Mouse (Mus musculus) layer of hippocampus, postnatal 36 days (tissue): ENCODE data around the gene Isx. TPM values are rescaled to one million over a fixed set of nuclear protein-coding genes. Genes with fewer than 3 reads are reported as not detected.

ENCODE experiments used
- DNase-seq, 2 experiments: peaks; one replicate each; pipeline ENCODE4 v3.0.0; 2022
- total RNA-seq, 2 experiments: library from RNA; stranded (reverse); gene quantifications; 2 replicates each; pipeline ENCODE4 v1.2.3; 2021

Gene Isx
- not detected for total RNA-seq

DNA sequence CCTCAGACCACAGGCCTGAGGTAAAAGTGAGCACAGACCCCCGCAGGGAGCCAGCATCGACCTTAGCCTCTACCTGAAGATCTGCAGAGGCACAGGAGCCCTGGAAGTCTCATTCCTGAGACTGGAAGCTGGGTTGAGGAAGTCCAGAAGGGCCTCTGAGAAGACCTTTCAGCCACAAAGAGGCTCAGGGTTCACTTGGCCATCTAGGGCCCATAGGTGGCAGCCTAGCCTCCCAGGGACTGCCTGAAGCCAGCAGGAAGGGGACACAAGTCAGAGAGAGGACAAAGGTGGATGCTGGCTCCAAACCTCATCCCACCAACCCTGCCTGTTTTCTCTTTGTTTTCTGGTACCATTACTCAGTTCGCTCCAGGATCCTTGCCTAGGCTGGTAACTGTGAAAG lies at the start of gene Isx:
Gene Isx, plus strand, starts transcription at position 234 of the 400 bp plus-strand sequence.
- no peak for DNase-seq

DNA sequence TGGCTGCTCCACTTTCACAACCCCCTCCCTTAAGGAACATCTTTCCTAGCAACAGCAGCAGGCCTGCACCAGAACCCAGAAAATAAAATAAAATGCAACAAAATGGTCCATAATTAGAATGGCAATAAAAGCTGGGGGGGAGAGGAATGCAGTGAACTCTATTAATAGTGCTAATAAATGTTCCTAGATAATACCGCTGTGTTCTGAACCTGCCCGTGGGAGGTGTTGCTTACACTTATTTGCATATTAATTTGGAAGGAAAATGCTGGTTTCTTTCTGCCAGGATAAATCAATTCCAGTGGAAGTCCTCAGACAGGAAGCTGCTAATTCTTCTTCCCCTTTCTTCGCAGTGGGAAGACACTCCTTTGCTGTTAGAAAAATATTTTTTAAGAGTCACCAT lies 45.3 kb upstream of the Isx start:
- peak; percentile 18 to 32 for DNase-seq

DNA sequence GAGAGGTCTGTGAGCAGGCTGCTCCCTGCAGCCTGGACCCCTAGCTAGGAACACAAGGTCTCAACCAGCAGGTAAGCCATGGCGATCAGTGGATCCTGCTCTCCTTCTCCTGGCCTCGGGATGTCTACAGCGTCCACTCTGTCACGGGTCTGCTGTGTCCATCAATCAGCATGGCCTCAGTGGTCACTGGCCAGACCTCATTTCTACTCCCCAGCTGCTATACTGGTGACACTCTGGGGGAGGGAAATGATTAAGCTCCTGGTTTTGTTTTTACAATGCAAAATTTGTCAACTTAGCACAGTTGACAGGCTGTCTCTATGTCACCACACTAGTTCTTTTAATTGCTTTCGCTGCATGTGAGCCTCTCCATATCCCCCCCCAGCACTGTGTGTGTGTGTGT lies 41.7 kb upstream of the Isx start:
- no peak for DNase-seq

DNA sequence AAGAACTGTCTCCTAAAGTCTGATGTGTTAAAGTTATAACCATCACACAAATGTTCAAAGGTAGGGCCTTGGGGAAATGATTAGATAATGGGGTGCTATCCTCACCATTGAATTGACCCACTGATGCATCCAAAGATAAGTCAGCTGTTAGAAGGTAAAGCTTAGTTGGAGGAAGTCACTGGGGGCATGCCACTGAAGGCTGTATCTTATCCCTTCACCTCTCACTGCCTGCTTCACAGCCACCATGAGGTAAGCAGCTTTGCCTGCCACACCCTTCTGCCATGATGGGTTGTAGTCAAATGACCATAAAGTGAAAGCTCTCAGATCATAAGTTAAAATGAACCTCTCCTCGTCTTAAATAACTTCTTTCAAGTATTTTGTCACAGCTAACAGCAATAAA lies 38.7 kb upstream of the Isx start:
- DNase-seq: no peak

DNA sequence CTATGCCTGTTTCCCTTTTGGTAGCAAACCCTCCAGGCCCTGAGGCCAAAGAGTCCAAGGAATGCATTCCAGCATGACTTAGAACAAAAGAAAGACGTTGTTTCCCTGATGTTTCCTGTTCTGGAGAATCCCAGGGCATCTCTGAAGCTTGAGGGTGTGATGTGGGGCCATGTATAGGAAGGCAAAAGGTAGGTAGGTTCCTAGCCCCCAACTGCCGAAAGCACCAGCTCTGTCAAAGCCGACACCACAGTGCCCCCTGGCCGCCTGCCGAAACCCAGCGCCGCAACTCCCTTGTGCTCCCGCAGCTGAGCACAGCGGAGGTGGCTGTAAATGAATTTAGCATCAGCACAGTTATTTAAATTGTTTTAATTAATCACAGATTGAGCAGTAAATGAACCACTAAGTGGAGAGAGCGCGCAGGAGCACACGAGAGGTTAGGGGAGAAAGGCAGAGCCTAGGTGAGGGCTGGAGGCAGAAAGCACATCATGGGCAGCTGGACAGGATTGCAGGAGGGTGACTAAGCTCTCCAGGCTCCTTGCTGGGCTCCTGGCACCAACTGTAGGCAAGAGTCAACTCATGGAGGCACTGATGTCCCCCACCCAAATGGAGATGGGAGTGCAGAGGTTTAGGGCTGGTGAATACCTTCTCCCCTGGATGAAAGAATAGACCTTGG lies 25.5 kb upstream of the Isx start:
- DNase-seq: peak; percentile 41 to 45

DNA sequence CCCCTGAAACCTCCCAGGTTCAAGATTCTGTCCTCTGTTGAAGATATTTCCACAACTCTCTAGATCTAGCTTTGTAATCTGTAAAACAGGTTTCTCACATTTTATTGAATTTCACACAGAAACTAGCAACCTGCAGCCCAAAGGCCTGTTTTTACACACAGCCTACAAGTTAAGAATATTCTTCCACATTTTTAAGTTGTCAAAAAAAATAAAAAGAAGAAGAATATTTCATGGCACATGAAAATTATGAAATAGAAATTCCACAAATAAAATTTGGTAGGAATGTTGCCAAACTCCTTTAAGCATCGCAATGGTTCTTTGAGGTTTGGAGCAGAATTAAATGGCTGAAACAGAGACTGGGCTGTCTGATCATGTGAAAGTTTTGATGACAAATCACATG lies 24.3 kb upstream of the Isx start:
- no peak for DNase-seq

DNA sequence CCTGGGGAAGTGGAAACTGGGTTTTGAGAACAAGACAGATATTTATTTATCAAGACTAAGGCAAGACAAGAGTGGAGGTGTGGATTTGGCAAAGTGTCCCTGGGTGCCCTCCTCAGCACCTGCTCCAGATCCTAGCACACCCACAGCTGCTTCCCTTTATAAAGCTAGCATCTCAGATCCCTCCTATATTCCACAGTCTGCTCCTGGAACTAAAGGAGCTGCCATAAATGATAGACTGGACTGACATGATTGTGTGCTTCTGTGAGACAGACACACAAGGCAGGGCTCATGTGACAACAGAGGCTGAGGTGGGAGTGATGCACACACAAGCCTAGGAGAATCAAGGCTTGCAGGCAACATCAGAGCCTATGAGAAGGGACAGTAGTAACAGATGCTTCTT lies 22.0 kb upstream of the Isx start:
- no peak for DNase-seq

DNA sequence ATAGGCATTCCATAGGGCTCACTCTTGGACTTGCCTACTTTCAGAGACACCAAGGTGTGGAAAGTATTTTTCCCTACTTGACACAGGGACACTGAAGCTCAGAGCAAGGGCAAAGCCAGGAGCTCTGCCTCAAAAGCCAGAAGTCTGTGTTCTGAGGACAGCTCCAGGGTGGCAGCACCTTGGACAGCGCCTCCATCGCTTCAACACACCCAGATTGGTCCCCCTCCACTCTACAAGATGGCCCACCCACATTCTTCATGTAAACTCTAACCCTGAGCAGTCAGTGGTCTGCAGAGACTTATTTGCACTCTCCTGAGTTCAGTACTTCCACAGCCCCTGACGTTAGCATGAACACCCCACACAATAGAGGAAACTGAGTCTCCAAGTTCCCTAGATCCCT lies 21.1 kb upstream of the Isx start:
- DNase-seq: no peak

DNA sequence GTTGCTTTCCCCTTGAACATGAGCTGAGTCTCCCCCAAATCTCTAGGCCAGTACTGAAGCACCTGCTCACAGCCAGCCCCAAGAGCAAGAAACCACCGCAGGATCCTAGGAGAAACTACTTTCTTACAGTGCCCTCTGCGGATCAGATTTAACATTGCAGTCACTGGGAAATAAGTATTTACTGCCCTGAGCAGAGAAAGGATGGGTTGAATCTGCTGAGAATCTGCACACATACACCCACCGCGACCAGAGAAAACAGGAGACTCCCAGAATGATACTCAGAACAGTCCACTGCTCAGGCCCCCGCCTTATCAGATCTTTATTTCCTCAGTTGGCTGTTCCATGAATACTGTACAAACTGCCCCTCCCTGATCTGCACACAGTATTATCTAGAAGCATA lies 19.5 kb upstream of the Isx start:
- peak; percentile 28 to 37 for DNase-seq

DNA sequence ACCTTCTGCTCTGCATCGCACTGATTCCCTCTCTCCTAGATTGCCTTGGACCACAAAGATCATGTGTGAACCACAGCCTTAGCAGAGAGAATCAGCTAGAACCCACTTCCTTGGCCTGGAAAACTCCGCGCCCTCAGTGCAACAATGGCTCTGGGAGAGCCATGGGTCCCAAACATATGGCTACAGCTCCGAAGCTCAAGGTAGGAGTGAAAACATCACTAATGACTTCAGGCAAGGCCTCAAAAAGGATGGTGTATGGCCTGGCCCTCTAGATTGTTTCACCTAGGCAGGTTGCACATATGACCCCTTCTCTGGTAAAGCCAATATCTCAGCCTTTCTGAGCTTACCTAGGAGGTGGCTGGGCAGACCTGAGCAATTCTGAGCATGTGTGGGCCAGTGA lies 18.2 kb upstream of the Isx start:
- DNase-seq: no peak

DNA sequence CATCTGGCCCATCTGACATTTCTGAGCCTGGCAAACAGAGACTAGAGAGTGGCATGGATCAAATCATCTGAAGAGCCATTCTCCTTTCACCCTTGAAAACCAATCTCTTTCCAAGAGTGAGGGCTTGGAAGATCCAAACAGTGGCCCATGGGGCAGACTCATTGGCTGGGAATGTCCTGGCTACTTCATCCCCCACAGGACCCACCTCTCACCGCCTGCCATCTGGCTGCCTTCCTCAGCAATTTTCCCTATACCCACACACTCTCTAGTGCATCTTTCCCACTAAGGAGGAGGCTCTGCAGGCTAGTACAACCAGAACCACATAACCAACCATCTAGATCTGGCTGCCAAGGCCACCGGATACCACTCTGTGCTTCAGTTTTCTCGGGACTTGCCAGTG lies 17.6 kb upstream of the Isx start:
- DNase-seq: no peak

DNA sequence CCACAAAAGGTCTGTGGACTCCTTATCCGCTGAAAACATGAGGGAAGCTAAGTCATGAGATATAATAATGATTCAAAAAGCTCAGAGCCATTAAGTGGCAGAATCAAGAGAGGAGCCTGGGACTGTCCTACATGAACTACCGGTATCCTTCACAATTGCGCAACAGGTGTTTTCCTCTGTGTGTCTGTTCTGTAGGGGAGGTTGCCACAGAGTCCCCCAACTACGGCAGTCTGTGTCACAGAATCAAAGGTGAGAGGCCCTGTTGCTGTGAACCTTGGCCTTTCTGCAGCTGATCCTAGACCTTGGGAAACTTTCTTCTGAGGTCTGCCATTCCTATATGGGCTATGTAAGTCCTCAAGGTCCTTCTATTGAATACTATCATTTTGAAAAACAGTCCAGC lies 13.7 kb upstream of the Isx start:
- no peak for DNase-seq

DNA sequence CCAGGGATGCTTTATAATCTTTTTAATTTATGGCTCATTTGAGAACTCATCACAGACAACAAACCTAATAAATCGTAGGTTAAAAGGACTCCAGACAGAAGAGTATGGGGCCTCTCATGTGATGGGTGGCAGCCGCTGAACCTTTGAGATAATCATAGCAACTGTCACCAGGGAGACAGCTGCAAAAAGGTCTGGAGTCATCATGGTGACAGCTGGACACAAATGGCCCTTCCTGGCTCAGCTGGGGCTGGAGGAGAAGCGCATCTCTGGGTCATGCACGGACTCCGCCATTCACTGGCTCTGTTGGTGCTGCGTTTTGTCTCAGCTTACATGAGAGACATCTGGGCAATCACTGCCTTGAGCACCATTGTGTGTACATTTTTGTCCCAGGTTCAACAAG lies 12.5 kb upstream of the Isx start:
- no peak for DNase-seq

DNA sequence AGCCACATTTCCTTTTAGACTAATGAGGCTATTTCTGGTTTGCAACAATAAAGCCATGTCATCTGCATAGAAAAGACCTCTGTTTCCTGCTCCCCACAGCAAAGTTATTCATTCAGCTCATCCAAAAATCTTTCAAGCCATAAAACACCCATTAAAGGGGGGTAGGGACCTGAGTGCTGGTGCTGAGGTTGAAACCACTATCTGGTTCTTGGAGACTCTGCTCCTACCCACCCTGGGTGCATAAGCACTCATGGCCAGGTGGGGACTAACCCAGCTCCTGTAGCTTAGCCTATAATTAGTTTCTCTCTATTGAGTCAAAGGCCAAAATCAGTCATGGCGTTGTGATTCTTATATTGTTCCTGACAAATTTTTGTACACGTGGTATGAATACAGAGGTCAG lies 10.4 kb upstream of the Isx start:
- DNase-seq: no peak

DNA sequence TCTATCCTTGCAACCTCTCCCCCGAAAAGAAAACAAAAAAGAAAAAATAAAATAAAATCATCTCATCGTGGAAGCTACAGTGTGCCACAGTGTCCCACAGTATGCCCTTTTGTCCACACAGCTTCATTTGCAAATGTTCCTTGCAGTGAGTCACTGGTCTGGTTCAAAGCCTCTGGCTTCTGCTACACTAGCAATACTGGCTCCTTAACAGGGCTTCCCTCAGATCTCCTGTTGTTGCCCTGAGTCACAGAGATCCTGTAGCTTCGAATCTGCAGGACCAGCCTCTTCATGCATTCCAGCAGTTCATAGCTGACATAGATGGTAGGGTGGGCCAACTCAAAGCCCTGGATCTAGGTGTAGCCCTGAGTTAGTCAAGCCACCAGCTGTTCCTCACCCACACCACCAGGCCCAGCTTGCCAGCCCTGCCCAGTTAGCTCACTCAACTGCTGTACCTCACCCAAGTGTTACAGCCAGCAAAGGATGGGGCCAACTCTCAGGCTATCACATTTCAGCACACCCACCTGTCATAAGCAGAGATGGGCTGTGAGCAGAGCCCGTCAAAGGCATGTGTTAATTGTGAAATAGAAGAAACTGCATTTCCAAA lies 2.5 kb upstream of the Isx start:
- no peak for DNase-seq

DNA sequence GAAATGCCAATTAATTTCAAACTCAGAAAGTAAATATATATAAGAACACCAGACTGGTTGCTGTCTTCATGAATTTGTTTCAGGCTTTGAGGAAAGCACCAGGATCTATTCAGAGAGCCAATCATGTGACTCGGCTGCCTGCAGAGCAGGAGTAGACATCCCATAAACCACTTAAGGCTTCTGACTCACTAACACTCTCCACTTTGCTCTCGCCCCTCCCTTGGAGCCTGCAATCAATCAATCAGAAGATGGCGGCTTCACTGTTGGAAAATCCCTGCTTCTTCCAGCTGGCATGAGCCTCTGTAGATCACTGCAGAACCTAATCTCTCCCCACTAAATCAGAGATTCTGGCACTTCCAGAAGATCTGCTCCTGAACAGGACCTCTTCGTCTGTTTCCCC lies 1.3 kb upstream of the Isx start:
- DNase-seq: no peak

DNA sequence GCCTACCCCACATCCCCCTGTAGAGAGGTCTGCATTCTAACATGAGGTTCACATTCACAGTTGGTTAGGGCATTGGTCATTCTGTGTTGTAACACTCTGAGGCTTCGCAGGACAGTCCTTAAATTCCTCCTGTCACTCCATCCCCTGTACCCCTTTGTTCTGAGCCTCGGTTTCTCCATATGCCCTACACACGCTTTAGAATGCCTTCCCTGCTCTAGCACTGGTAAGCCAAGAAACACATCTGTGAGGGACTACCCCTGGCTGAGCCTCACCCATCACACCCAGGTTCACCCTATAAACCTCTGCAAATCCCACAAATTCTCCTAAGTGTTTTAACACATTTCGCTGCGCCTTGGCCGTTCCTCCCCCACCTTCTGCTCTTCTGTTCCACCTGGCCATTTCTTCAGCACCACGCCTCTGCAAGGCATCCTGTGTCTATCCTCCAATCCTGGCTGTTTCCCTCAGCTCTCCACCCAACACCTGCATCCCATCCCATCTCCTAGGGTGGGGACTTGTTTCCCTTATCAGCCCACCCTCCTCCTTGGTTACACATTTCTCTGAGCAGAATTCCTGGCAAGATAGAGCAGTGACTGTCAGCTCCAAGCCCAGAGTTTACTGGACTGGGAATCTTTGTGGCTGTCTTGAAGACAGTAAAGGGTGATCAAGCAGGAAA lies 686 bp upstream of the Isx start:
- no peak for DNase-seq

DNA sequence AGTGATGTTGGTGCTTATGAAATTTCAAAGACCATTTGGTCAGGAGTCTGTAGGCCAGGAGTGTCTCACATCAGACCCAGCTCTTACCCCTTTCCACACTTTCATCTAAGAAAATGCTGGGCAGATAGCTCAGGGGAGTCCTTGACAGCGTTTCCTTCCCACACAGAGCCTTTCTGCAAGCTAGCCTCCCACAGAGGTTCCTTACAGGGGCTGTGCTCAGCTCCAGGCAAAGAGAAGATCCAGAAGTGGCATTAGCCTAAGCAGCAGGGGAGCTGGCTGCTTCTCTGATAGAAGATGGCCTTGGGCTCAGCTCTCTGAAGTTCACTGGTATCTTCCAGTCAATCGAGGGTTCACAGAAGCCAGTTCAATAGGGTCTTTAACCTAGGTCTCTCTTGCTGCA lies 1.6 kb downstream of the Isx start:
- DNase-seq: no peak

DNA sequence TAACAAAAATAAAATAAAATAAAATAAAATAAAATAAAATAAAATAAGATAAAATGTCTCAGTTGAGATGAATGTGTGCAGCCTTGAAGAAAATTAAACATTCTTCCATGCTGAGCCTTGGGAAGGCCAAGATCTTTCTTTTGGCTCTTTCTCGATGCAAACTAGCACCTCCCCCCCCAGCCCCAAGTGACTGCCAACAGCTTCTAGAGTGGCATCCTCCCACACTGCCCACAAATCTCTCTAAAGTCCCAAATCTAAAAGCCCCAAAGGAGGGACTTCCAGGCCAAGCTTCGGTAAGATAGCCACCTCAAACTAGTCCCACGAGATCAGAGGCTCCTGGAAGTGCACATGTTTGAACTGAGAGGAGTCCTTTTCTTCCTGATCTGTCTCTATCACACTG lies 5.7 kb downstream of the Isx start:
- DNase-seq: no peak

DNA sequence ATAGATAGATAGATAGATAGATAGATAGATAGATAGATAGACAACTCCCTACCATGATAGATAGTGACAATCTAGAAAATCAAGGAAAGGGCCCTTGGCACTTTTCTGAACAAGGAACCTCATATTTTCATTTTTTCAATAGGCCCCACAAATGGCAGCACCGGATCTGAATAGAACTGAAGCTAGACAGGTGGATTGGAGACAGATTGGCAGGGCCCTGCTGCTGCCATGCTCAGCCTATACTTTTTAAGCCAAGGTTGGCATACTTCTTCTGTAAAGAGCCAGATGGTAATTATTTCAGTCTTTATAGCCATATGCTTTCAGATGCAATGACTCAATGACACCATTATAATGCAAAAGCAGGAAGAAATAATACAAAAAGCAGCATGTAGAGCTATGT lies 15.8 kb downstream of the Isx start:
- DNase-seq: peak in 1 of 2 experiments; percentile 23

DNA sequence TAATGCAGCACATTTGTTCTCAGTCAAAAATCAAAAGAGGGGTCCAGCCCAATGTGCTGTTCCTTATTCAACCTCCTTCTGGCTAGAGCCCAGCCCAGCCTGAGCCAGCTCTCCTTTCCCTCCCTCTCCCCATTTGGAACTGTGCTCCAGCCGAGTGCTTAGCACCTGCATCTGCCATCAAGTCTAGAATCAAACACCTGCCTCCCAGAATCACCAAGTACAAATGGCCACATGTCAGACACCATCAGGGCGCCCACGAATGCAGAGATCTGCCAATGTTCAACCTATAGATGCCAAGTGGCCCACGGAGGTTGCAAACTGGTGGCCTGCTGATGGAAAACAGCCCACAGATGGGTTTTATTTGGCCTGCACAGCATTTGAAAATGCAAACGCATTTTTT lies 18.1 kb downstream of the Isx start:
- peak; percentile 41 to 57 for DNase-seq

DNA sequence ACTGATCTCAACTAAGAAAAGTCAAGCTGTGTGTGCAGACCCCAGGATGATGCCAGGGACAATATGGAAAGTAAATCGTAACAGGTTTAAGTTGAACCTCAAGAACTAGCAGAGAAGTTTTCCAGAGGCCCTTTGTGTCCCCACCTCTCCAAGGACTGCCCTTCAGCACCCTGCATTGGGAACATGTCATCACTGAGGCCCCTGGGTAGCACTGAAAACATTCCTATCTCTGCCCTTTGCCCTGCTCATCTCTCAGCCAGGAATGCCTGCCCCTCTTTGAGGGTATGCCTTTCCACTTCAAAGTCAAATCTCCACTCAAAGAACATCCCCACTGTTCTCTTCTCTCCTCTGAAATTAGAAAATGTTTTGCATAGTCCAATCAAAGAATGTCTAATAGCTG lies 23.3 kb downstream of the Isx start:
- DNase-seq: no peak

DNA sequence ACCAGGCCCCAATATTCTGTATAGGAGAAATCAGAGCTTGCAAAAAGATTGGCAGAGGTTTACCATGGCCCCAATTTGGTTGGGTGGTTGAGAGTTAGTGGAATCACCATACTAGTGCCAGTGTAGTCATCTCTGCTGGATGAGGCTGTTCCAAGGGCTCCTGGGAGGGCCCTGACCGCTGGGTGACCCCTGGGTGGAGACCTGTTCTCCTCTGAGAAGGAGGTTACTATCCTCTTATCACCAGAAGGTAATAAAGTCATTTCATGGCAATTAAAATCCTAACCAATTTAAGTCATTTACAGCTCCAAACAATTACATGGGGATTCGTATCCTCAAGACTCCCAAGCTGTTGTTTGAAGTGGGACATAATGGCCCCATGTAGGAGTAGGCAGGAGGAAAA lies 24.3 kb downstream of the Isx start:
- DNase-seq: no peak

DNA sequence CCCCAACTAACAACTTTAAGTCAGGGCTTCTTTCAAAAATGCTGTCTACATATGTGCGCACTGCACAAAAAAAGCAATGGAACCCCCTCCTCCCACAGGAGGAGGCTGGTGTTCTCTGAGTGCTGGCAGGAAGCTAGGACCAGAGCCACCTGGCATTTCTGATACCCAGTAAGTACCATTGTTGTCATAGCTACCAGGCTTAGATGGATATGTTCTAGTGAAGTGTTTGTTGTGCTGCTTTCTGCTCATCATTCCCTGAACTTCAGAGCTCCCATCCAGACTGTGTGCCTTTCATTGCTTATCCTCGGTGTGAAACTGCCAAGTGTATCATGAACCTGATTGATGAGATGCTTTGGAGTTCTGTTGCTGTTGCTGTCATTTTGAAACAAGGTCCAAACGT lies 26.8 kb downstream of the Isx start:
- DNase-seq: peak; percentile 70 to 73
